Mouse (Mus musculus) kidney, adult 2 months (tissue): ENCODE results near the gene Cdkl4.
A peak's percentile ranks its signal among the peaks of the same experiment; 100 is the strongest.

ENCODE experiments used
- CTCF ChIP-seq: fragments of 200-500 bp; conservative IDR thresholded peaks from 2 replicates; pipeline ENCODE4 v1.5.1; 2011; ENCODE audit warnings: low read depth, mild to moderate bottlenecking, control low read depth, low read length, moderate library complexity, mixed read lengths; ENCODE audit not compliant: insufficient read depth, insufficient read length
- POLR2A ChIP-seq: fragments of 200-500 bp; IDR thresholded peaks from one replicate; pipeline ENCODE4 v1.6.1; 2011; ENCODE audit warnings: low read depth, low read length, control low read depth

DNA sequence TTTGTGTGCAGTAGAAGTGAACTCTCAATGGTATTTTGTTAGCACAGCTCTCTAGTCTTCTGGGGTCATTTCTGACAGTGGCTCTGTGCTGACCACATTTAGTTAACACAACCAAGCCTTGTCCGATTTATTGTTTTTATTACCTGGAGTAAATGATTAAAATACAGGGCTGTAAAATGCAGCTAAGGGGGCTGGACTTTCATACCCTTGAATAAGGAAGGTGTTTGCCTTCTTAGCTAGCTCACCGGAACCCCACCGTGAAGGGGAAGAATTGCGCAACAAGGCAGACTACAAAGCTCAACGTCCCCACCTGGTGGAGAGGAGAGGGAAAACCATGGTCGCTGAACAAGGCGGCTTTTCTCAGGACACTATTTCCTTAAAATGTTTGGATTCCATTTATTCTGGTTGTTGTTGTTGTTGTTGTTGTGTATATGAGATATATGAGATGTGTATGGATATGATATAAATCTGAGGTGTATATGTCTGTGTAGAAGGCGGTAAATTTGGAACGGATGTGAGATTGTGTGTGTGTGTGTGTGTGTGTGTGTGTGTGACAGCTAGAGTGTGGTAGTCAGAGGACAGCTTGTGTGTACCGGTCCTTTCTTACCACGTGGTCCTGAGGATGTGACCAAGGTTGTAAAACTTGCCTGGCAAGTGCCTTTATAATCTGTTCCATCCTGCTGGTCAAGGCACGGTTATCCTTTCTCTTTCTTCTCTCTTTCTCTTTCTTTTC, 16.8 kb downstream of the Cdkl4 start:
- TF ChIP-seq CTCF = peak; percentile 97
- TF ChIP-seq POLR2A = no peak
